Mouse (Mus musculus) embryo, embryonic 10.5 days (tissue): ENCODE results near the gene Lrriq4.

Experiments
- DNase-seq: peaks from one replicate; pipeline ENCODE4 v3.0.0-alpha.2; 2015; ENCODE audit warnings: low spot score

Lrriq4 gene

DNA sequence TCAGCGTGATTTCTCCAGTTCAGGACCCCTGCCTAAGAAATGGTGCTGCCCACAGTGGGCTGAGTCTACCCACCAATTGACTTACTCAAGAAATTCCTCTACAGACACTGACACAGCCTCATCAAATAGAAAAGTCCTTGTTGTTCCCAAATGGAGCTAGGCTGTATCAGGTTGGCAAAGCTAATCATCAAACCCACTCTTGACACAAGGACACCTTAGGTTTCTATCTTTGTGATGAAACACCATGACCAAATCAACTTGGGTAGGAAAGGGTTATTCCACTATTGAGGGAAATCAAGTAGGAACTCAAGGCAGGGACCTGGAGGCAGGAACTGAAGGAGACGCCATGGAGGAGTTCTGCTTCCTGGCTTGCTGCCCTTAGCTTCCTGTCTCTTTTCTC is at the start of gene Lrriq4:
Lrriq4 (plus strand) TSS at position 301 of the 400 bp plus-strand sequence.
- DNase-seq = no peak

DNA sequence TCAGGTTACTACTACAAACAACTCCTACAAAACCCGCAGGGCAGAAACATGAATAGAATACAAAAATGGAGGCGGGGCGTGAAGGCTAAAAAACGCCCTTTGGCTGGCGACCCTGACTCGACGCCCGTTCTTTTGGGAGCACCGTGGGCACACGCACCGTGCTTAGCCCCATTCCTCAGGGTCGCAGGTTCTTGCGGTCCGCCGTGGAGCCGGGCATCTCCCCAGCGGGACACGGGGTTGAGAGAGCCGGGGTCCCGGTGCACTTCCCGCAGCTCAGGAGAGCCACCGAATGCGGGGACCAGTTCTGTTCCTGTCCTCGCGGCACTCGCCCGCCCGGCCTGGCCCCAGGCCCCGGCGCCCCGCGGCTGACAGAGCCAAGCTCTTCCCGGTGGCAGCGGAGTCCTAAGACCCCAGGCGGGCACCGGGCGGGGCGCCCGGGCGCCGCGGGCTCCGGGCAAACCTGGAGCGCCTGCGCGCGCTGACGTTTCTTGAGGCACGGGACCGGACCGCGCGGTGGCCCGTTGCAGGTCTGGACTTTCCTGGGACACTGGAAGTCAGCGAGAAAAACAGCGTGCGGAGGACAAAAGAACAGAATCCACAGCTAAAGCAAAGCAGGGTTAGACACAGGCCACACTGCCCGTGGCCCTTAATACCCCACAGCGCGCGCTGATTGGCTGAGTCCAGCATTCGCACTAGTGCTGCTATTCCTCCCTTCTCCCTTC is 49.0 kb upstream of the Lrriq4 start:
- DNase-seq = peak; percentile 78

DNA sequence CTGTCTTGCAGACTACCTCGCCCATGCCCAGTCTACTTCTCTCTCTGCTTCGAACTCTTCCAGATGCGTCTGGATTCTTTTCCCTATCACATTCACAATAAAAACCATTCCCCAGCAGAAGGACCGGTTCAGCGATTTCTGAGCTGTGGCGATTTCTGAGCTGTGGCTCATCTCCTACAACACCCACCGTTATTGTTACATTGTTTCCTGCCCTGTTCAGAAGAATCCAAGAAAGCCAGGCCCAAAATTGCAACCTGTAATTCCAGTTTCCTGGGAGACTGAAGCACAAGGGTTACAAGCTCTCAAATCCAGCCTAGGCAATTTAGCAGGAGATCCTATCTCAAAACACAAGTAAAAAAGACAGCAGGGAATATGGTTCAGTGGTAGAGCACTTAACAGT is 47.0 kb upstream of the Lrriq4 start:
- no peak for DNase-seq

DNA sequence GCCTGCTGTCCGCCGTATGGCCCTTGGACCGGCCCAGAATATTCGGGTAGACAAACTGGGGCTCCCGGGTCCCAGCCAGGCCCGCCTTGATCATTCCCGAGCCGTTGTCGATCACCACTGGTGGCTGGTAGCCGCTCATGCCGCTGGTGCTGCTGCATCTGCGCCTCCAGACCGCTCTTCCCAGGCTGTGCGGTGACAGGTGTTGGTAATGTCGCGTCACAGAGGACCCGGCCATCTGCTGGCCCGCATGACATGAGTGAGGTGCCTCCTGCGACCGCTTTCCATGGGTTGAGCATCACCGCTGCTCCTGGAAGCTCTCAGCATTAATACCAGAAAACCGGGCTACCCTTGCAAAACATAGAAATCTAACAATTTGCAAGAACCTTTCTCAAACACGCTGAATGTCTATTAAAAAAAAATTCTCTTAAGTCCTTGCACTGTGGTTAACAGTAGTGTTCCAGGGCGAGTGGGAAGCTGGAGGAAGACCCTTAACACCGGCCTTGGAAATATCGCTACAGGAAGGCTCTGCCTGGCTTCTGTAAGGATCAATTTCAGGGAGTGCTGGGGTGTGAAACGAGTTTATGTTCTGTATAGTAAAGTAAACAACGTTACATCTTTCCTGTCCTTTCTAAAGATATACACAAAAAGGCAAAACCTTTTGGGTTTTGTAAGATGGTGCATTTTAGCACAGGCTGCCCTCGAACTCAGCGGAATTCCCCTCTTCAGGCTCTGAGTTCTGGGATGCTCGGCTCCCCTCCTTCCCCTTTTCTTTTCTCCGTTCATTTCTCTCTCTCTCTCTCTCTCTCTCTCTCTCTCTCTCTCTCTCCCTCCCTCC is 44.4 kb upstream of the Lrriq4 start, which contains the start of gene Actrt3:
Actrt3 (minus strand) TSS at position 229 of the 835 bp plus-strand sequence.
- peak; percentile 66 for DNase-seq

DNA sequence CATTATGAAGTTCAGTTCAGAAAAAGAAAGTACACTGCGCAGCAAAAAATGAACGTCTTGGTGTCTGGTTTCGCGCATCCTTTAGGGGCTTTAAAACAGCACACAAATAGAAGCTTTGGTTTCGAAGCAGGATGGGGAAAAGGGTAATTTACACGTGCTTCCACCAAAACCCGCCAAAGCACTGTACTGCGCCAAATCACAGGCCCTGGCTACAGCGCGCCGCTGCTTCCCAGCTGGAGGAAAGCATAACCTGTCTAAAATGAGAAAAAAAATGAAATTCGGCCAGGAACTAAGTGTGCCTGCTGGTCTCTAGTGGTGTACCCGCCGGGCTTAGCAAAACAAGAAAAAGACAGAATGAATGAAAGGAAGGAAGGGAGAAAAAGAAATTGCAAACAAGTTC is 43.6 kb upstream of the Lrriq4 start:
- DNase-seq = peak; percentile 67

DNA sequence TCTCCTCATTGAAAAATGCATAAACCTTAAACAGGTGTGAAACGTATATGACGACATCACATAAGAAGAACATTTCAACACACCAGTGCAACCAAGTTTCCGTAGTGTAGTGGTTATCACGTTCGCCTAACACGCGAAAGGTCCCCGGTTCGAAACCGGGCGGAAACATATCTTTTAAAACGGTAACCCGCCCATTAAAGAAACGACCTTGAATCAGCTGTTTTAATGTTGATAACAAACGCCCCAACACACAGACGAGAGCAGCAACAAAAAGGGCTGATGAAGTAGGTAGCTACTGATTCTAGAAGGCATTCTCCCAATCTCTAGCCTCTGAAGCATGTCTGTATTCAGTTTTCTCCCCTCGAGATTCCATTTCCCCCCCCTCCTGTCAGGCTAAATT is 43.1 kb upstream of the Lrriq4 start:
- DNase-seq = peak; percentile 96

DNA sequence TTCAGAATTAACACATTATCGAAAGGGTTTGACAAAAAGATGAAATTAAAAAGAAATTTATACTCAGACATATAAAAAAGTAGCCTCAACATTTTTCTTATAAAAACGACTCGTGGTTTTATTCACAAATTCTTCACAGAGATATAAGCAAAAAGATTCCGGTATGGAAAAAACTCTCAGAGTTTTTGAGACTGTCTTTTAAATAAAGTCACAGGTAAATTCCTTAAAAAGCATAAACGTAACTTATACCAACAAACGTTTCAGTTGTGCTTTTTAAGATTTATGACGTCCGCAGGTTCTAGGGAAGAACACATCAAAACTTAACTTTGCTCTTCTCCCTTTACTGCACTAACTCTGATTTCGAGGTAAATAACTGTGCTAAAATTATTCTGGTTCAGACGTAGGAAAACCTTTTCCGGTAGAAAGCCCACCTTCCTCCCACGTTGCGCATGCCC is 42.7 kb upstream of the Lrriq4 start:
- DNase-seq = no peak

DNA sequence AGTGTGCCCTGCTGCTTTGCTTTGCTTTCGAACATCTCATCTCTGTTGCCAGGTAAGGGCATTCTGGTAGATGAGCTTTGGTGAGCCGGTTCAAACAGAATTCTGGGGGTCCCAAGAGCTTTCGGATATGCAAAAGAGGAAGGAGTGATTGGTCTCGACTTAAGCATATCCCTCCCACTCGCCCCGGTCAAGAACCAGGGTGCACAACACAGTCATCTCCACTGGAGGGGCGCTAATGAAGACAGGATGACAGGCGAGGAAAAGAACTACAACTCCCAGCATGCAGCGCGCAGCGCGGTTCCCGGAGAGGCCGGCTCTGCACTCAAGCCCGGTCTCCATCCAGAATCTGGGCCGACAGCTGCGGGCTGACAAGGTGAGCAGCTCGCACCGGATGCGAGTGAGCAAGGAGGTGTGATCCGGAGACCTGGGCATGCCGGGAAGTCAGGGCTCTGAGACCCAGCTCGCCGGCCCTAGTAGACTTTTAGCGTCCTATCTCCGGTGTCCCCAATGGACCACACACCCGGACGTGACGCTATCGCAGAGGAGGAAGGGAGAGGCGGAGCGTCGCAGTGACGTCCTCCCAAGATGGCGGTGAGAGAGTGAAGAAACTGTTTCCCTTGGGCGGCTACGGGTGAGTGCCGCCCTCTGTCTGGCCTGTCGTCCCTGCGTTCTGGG is 42.1 kb upstream of the Lrriq4 start, which contains the start of gene Mynn:
Mynn (plus strand) TSS at position 1 of the 675 bp plus-strand sequence.
- DNase-seq = peak; percentile 98

DNA sequence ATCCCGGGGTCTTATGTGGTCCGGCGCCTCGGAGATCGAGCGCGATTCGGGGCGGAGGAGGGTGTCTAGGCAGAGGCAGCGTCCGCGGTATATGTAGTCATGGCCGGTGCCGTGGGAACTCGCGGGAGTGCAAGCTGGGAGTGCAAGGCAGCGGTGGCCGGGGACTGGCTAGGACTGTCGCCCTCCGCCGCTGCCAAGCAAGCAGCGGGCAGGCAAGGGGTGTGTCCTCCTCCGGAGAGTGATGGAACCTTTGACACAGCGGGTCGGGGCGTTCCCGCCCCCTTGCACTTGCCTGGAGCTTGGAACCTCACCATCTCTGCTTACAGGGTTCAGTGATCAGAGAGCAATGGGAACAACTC is 41.6 kb upstream of the Lrriq4 start:
- DNase-seq = peak; percentile 80

DNA sequence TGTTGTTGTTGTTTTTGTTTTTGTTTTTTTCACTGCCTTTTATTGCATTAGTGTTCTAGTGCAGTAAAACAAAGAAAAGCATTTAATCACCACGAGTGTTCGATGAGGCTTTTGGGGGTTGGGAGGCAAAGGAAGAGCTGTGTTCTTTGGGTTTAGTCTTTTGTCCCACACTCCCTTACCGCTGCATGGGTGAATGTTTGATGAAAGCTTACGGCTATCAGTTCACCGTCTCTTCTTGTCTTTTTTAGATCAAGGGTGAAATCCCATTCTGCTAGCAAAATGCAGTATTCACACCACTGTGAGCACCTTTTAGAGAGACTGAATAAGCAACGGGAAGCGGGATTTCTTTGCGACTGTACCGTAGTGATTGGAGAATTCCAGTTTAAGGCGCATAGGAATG is 41.1 kb upstream of the Lrriq4 start:
- no peak for DNase-seq

DNA sequence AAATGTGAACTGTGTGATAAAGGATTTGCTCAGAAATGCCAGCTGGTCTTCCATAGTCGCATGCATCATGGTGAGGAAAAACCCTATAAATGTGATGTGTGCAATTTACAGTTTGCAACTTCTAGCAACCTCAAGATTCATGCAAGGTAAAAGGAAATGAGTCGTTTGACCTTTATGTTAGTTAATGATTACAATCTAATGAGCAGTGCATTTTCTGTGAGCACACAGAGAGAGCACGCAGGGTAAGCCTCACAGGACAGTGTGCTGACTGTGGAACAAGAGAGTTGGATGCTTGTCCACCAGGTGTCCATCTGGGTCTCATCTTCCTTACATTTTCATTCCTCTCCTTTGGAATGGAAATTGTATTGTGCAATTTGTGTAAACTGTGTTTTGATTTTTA is 35.3 kb upstream of the Lrriq4 start:
- DNase-seq = no peak

DNA sequence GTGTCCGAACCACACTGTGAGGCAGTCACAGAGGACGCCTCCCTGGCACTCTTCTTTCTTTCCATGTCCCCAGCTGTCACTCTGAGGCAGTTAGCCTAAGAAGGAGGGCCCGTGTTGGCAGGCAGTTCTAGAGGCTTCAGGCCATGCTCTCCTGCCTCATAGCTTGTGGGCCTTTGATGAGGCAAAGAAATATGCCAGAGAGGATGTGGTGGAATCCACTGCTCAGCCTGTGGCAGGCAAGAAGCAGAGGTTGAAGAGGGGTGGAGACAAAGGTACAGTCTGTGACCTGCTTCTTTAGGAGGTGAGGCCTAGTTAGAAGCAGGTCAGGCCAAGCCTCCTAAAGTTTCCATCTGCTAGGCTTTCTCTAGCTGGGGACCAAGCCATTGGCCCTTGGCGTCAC is 33.4 kb upstream of the Lrriq4 start:
- DNase-seq = no peak

DNA sequence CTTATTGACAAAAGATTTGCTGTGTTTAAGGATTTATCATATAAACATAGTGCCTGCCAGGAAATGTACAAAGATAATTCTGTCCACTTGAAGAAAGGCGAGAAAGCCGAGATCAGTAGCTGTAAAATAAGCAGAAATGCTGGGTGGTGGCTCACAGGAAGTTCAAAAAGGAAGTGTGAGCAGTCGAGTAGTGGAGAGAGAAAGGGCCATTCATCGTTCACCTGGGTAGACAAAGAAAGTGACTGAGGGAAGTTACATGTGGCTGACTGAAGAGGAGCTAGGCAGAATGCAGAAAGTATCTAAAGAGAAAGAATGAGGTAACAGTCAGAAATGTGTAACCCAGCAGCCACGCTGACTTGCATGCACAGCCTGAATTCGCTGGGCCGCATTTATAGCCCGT is 24.2 kb upstream of the Lrriq4 start:
- no peak for DNase-seq

DNA sequence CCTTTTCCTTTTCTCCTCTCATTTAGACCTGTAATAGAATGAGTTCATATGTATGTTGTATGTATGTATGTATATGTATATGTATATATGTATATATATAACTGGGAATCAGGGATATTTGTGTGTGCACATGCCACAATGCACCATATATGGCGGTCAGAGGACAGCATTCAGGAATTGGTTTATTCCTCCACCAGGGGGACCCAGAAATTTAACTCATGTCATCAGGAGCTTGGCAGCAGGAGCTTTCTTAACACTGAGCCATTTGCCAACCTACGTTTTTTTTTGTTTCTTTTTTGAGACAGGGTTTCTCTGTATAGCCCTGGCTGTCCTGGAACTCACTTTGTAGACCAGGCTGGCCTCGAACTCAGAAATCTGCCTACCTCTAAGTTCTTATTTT is 10.6 kb upstream of the Lrriq4 start:
- DNase-seq = peak; percentile 43

DNA sequence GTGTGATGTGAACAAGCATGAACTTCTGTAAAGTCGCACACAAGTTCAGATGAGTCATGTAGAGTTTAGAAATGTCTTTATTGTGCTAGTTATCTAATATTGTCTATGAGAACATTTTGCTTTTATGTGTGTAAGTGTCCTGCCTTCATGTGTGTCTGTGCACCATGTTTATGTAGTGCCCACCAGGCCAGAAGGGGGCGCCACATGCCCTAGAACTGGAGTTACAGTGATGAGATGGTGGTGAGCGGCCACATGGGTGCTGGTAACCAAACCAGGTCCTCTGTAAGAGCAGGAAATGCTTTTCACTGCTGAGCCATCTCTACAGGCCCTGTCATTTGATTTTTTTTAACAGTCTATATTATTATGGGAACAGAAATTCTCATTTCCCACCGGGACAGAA is 8.7 kb upstream of the Lrriq4 start:
- DNase-seq = no peak

DNA sequence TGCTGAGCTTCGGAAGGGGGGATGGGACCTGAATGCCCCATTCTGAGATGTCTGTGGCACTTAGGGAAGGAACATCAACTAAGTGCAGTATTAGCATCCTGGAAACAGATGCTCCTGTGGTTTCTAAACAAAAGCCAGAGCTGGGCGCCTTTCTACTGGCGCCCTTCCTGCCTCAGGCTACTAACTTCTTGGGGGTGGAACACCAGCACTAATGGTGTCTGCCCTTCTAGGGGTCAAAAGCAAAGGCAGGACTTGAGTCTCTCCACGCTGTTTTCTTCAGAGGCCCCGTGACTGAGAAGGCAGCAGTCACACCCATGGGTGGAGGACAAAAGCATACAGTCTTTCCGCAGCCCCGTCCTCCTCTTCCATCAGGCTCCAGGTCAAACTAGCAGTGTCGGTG is 2.5 kb downstream of the Lrriq4 start:
- DNase-seq = peak; percentile 7

DNA sequence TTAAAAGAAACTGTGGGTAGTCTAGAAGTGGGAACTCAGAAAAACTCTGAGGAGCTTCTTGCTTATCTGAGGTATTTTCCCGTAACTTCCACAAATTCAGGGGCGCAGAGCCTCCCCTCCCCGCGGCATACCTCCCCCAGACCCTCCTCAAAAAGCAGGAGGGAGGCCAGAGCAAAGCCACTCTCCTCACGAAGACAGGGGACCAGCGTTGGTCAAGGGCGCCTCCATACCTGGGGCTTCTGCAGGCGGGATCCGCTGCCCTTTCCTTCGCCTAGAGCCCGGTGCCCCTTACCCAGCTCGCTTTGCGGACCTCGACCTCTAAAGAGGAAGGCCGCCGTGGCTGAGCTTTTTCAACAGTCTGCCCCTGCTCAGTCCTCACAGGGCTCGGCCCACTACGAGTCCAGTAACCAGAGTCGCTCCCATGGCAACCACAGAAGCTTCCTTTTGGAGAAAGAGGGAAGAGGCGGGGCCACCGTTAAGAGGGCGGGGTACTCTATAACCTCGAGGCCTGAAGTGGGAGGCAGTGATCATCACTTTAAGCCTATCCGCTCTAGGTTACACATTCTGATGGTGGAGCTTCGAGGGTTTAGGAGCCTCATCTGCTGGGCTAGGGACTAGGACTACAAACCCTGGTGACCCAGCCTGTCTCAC is 3.3 kb downstream of the Lrriq4 start, which contains the start of gene Lrrc34:
Lrrc34 (minus strand) TSS at position 430 of the 651 bp plus-strand sequence.
- DNase-seq = peak; percentile 94

DNA sequence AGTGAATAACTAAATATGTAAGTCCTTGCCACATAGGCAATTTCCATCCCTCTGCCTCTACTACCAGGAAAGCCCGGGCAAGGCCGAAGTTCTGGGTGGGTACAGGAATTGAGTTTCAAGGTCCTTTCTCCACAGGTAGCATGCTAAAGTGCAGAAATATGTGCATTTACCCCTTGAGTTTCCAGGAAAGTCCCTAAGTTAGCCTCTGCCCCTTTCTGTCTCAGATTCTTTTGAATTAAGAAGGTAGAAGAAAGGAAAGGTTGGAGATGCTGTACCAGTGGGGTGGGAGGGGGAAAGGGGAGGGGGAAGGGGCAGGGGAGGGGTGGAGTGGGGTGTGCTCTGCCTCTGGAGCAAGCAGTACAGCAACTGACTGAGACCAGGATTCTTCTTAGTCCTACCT is 4.2 kb downstream of the Lrriq4 start:
- no peak for DNase-seq

DNA sequence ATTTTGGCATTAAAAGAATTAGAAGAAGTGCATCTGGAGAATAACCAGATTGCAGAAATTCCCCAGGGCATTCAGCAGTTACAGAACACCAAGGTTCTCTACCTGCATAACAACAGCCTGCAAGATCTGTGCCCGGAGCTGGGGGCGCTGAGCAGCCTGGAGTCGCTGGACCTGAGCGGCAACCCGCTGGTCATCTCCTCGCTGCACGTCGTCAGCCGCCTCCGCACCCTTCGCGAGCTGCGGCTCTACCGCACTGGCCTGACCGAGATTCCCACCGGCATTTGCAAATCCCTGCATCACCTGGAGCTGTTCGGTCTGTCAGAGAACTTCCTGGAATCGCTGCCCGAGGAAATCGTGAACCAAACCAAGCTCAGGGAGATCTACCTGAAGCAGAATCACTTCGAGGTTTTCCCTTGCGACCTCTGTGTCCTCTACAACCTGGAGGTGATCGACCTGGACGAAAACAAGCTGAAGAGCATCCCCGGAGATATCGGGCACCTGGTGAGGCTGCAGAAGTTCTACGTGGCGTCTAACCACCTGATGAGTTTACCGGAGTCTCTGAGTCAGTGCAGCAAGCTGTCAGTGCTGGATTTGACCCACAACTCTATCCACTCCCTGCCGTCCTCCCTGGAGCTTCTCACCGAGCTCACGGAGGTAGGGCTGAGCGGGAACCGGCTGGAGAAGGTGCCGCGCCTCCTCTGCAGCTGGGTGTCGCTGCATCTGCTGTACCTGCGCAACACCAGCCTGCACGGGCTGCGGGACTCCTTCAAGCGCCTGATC is 5.9 kb downstream of the Lrriq4 start:
- peak; percentile 42 for DNase-seq

DNA sequence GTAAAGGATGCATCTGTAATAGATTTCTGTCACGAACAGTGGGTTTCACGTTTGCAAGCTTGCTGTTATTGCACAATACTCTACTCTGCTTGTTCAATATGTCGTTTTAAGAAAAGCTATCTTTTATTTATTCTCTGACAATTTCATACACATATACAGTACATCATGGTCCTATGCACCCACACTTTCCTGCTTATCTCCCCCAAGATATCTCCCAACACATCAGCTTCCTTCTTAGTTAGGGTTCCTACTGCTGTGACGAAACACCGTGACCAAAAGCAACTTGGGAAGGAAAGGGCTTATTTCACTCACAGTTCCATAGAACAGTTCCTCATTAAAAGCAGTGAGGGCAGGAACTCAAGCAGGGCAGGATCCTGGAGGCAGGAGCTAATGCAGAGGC is 11.6 kb downstream of the Lrriq4 start:
- no peak for DNase-seq

DNA sequence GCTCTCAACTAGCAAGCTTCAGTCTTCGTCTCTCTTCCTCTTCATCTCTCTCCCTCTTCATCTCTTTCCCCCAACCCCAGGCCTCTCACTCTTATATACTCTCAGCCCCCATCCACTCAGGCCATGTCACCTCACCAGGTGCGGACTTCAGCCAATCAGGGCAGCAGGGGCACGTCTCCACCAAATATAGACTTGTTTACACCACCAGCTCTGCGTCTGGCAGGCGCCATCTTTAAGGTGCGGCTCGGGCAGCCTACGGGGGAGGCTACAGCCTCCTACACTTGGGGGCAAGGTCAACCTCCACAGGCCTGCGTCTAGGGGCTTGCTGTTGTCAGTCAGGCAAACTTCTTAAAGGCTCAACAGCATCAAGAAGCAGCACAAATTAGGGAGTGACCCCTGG is 14.2 kb downstream of the Lrriq4 start:
- no peak for DNase-seq
